Comparison of ENCODE assay signal across 14 mouse cellular contexts in genomic region chr4:88805231-88805630, GRCm38 (mm10). TPM values are rescaled to one million over a fixed set of nuclear protein-coding genes. Genes with fewer than 3 reads are reported as not detected.
A peak's percentile ranks its signal among the peaks of the same experiment; 100 is the strongest.
DNase-seq lines count a peak whose midpoint lies in the region; ATAC-seq and TF ChIP-seq lines count a peak whose summit lies in the region.
"Not testable (repeated sequence)": the region's sequence is repeated elsewhere in the genome, so short reads cannot be mapped to it uniquely, and the experiment has no call there.
"Had no signal": no experiment of that assay in that cellular context is flagged by ENCODE, and none has a peak within 500 bp of the region (broad histone marks: within the 10 kb centered on the region; RNA-seq: fewer than 3 reads in every experiment).

Gene Gm13288 (plus strand): TSS chr4:88805531.

- WGBS in embryonic facial prominence, embryonic 13.5 days = no CpG with 5 or more reads among the region's 8 CpGs
- no CpG with 5 or more reads among the region's 8 CpGs for WGBS in forebrain, embryonic 15.5 days
- no CpG with 5 or more reads among the region's 8 CpGs for WGBS in heart, embryonic 13.5 days
- no CpG with 5 or more reads among the region's 8 CpGs for WGBS in hindbrain, embryonic 15.5 days
- WGBS in limb, embryonic 14.5 days = no CpG with 5 or more reads among the region's 8 CpGs
- WGBS in lung, embryonic 16.5 days = no CpG with 5 or more reads among the region's 8 CpGs
- no CpG with 5 or more reads among the region's 8 CpGs for WGBS in neural tube, embryonic 13.5 days

- not testable (repeated sequence) for H3K36me3 ChIP-seq in embryonic facial prominence, embryonic 13.5 days; forebrain, embryonic 15.5 days; heart, embryonic 13.5 days; hindbrain, embryonic 15.5 days; limb, embryonic 14.5 days (ENCODE audit: control insufficient read depth, insufficient read depth, low read length); lung, embryonic 16.5 days (ENCODE audit: control insufficient read depth, insufficient read depth, low read length); neural tube, embryonic 13.5 days

- H3K4me1 ChIP-seq in embryonic facial prominence, embryonic 13.5 days; forebrain, embryonic 15.5 days; heart, embryonic 13.5 days; hindbrain, embryonic 15.5 days (replicated peaks); limb, embryonic 14.5 days (ENCODE audit: control insufficient read depth, insufficient read depth, low read length); lung, embryonic 16.5 days (replicated peaks; ENCODE audit: control insufficient read depth, insufficient read depth, low read length); neural tube, embryonic 13.5 days (replicated peaks): not testable (repeated sequence)

- H3K27me3 ChIP-seq in embryonic facial prominence, embryonic 13.5 days; forebrain, embryonic 15.5 days; hindbrain, embryonic 15.5 days; limb, embryonic 14.5 days (ENCODE audit: control insufficient read depth, insufficient read depth, low read length); lung, embryonic 16.5 days (ENCODE audit: control insufficient read depth, insufficient read depth, low read depth, low read length): not testable (repeated sequence)
- peaks cover 15% of the 10 kb centered on the region for H3K27me3 ChIP-seq in heart, embryonic 13.5 days (replicated peaks)
- H3K27me3 ChIP-seq in neural tube, embryonic 13.5 days = peaks cover 13% of the 10 kb centered on the region

- TF ChIP-seq POLR2A in limb, embryonic 14.5 days (IDR thresholded peaks at IDR 0.05; ENCODE audit: borderline replicate concordance, extremely low read depth, insufficient read depth, insufficient read length) = not testable (repeated sequence)

- not testable (repeated sequence) for DNase-seq in limb, embryonic 14.5 days (ENCODE audit: low spot score)

- not testable (repeated sequence) for H3K27ac ChIP-seq in embryonic facial prominence, embryonic 13.5 days; forebrain, embryonic 15.5 days (replicated peaks); heart, embryonic 13.5 days (replicated peaks); hindbrain, embryonic 15.5 days (replicated peaks); limb, embryonic 14.5 days (replicated peaks; ENCODE audit: low read depth, low read length); lung, embryonic 16.5 days (ENCODE audit: low read length); neural tube, embryonic 13.5 days (replicated peaks)

- H3K4me2 ChIP-seq in embryonic facial prominence, embryonic 13.5 days = peak within 1 kb of the TSS; percentile 45
- H3K4me2 ChIP-seq in forebrain, embryonic 15.5 days (replicated peaks) = peak within 1 kb of the TSS; percentile 42
- 0 out of 2 replicates have a peak within 1 kb of the TSS, but pooled peaks have one; percentile 36 for H3K4me2 ChIP-seq in heart, embryonic 13.5 days
- peak within 1 kb of the TSS; percentile 49 for H3K4me2 ChIP-seq in hindbrain, embryonic 15.5 days
- H3K4me2 ChIP-seq in limb, embryonic 14.5 days (replicated peaks; ENCODE audit: low read depth, low read length, severe bottlenecking) = not testable (repeated sequence)
- peak within 1 kb of the TSS; percentile 32; the same call in 1 of the 2 replicates for H3K4me2 ChIP-seq in lung, embryonic 16.5 days (ENCODE audit: low read depth, low read length)
- H3K4me2 ChIP-seq in neural tube, embryonic 13.5 days = peak within 1 kb of the TSS; percentile 45

- 0 out of 2 replicates have a peak within 1 kb of the TSS, but pooled peaks have one; percentile 55 for H3K9ac ChIP-seq in embryonic facial prominence, embryonic 13.5 days
- not testable (repeated sequence) for H3K9ac ChIP-seq in forebrain, embryonic 15.5 days (replicated peaks); heart, embryonic 13.5 days; hindbrain, embryonic 15.5 days; limb, embryonic 14.5 days (ENCODE audit: low read depth, low read length, severe bottlenecking); lung, embryonic 16.5 days (ENCODE audit: low read length); neural tube, embryonic 13.5 days

- not testable (repeated sequence) for ATAC-seq in embryonic facial prominence, embryonic 13.5 days (ENCODE audit: insufficient number of reproducible peaks, insufficient read depth, low FRiP score, low TSS enrichment, low read depth); forebrain, embryonic 15.5 days (replicated peaks); heart, embryonic 13.5 days (ENCODE audit: extremely low read depth, insufficient number of reproducible peaks, low FRiP score, low TSS enrichment); hindbrain, embryonic 15.5 days (ENCODE audit: low FRiP score, low read depth); limb, embryonic 14.5 days (ENCODE audit: low FRiP score, low read depth); lung, embryonic 16.5 days (ENCODE audit: low read depth); neural tube, embryonic 13.5 days (ENCODE audit: low read depth)

- H3K4me3 ChIP-seq in embryonic facial prominence, embryonic 13.5 days = peak within 1 kb of the TSS; percentile 32
- H3K4me3 ChIP-seq in forebrain, embryonic 15.5 days = peak within 1 kb of the TSS; percentile 30
- peak within 1 kb of the TSS; percentile 30 for H3K4me3 ChIP-seq in heart, embryonic 13.5 days
- H3K4me3 ChIP-seq in hindbrain, embryonic 15.5 days = 0 out of 2 replicates have a peak within 1 kb of the TSS, but pooled peaks have one; percentile 24
- 0 out of 2 replicates have a peak within 1 kb of the TSS, but pooled peaks have one; percentile 15 for H3K4me3 ChIP-seq in limb, embryonic 14.5 days (replicated peaks; ENCODE audit: low read length)
- H3K4me3 ChIP-seq in lung, embryonic 16.5 days (ENCODE audit: low read length) = peak within 1 kb of the TSS; percentile 26; the same call in 1 of the 2 replicates
- H3K4me3 ChIP-seq in neural tube, embryonic 13.5 days = peak within 1 kb of the TSS; percentile 22; the same call in 1 of the 2 replicates

- not testable (repeated sequence) for H3K9me3 ChIP-seq in embryonic facial prominence, embryonic 13.5 days; forebrain, embryonic 15.5 days; heart, embryonic 13.5 days; hindbrain, embryonic 15.5 days; limb, embryonic 14.5 days (ENCODE audit: control insufficient read depth, low read length); lung, embryonic 16.5 days (ENCODE audit: control insufficient read depth, low read length); neural tube, embryonic 13.5 days

RNA-seq across cellular contexts. Expression of gene Gm13288, which starts in this region (rescaled TPM):
- polyA plus RNA-seq in embryonic facial prominence, embryonic 13.5 days (2015; fragmentation: Nextera tagmentation; extraction: Ambion mirVana) = 0.11 TPM in 1 of 2 replicates, not detected in the other
- polyA plus RNA-seq in forebrain, embryonic 15.5 days (2015; fragmentation: Nextera tagmentation; extraction: Ambion mirVana) = not detected in 2 replicates
- not detected in 2 replicates for polyA plus RNA-seq in heart, embryonic 13.5 days (2015; fragmentation: Nextera tagmentation; extraction: Ambion mirVana)
- polyA plus RNA-seq in hindbrain, embryonic 15.5 days (2015; fragmentation: Nextera tagmentation; extraction: Ambion mirVana) = not detected in 2 replicates
- polyA plus RNA-seq in limb, embryonic 14.5 days (2012; rRNA removed) = 0.04 and 0.09 TPM in 2 replicates
- not detected in 2 replicates for polyA plus RNA-seq in limb, embryonic 14.5 days (2014; fragmentation: Nextera tagmentation; extraction: Ambion mirVana)
- not detected in 2 replicates for polyA plus RNA-seq in lung, embryonic 16.5 days (2015; fragmentation: Nextera tagmentation; extraction: Ambion mirVana)
- not detected in 2 replicates for polyA plus RNA-seq in neural tube, embryonic 13.5 days (2015; fragmentation: Nextera tagmentation; extraction: Ambion mirVana)
- polyA plus RNA-seq: adrenal gland, adult 2 months; erythroblast, embryonic 14.5 days; heart, embryonic 14.5 days; hindbrain, postnatal 0 days; kidney, adult 2 months; limb, embryonic 11.5 days; neural tube, embryonic 14.5 days had no signal
